Mouse (Mus musculus) MEL (cell line): Measurements from ENCODE around the gene Gm10964. TPM values are rescaled to one million over a fixed set of nuclear protein-coding genes. Genes with fewer than 3 reads are reported as not detected.

Experiments
- DNase-seq: peaks from one replicate; pipeline ENCODE4 v3.0.0; 2011; ENCODE audit warnings: low read depth, low spot score
- H3K27ac ChIP-seq: 2 replicates; pipeline ENCODE4 v1.5.1; 2012; ENCODE audit warnings: low read depth, mild to moderate bottlenecking, control low read depth, low read length, moderate library complexity; ENCODE audit not compliant: control insufficient read depth
- H3K27me3 ChIP-seq, 2 experiments: fragments of 150-350 bp in 1 of 2; sonication (generic) in 1 of 2; 2 replicates each; pipeline ENCODE4 v1.6.1; 2012; ENCODE audit warnings: low read length in 2 of 2, mild to moderate bottlenecking in 2 of 2, improper control_type of control experiment in 1 of 2, moderate library complexity in 1 of 2; ENCODE audit not compliant: insufficient read depth in 2 of 2, control insufficient read depth in 1 of 2
- H3K36me3 ChIP-seq, 2 experiments: 2 replicates each; pipeline ENCODE4 v1.6.1; 2012 to 2014; ENCODE audit warnings: low read length in 2 of 2, improper control_type of control experiment in 1 of 2, inconsistent platforms in 1 of 2, mild to moderate bottlenecking in 1 of 2; ENCODE audit not compliant: insufficient read depth in 2 of 2, control insufficient read depth in 1 of 2
- H3K4me1 ChIP-seq, 2 experiments: fragments of 150-350 bp in 1 of 2; sonication (generic) in 1 of 2; 2 replicates each; pipeline ENCODE4 v1.6.1; 2012; ENCODE audit warnings: low read length in 2 of 2, improper control_type of control experiment in 1 of 2, mild to moderate bottlenecking in 1 of 2; ENCODE audit not compliant: insufficient read depth in 2 of 2, control insufficient read depth in 1 of 2
- H3K4me3 ChIP-seq, 2 experiments: fragments of 150-350 bp in 1 of 2; sonication (generic) in 1 of 2; 2 replicates each; pipeline ENCODE4 v1.5.1; 2012; ENCODE audit warnings: low read depth in 2 of 2, low read length in 2 of 2, mild to moderate bottlenecking in 2 of 2, moderate library complexity in 2 of 2, control low read depth in 1 of 2, improper control_type of control experiment in 1 of 2; ENCODE audit not compliant: control insufficient read depth in 1 of 2, insufficient read depth in 1 of 2
- H3K79me2 ChIP-seq: 2 replicates; pipeline ENCODE4 v1.6.1; 2012; ENCODE audit warnings: mild to moderate bottlenecking, low read length, moderate library complexity; ENCODE audit not compliant: control insufficient read depth, poor library complexity, insufficient read depth
- H3K9ac ChIP-seq: 2 replicates; pipeline ENCODE4 v1.6.1; 2012; ENCODE audit warnings: low read depth, mild to moderate bottlenecking, control low read depth, low read length, moderate library complexity; ENCODE audit not compliant: control insufficient read depth, poor library complexity, severe bottlenecking
- H3K9me3 ChIP-seq: fragments of 150-350 bp; sonication (generic); replicated peaks from 2 replicates; pipeline ENCODE4 v1.6.1; 2012; ENCODE audit warnings: mild to moderate bottlenecking, low read length, improper control_type of control experiment, moderate library complexity; ENCODE audit not compliant: insufficient read depth
- BHLHE40 ChIP-seq: IDR thresholded peaks from 2 replicates; pipeline ENCODE4 v1.6.1; 2012; ENCODE audit warnings: low read depth, mild to moderate bottlenecking, inconsistent platforms, low read length, improper control_type of control experiment, borderline replicate concordance
- CHD1 ChIP-seq: IDR thresholded peaks from 2 replicates; pipeline ENCODE4 v1.6.1; 2012; ENCODE audit warnings: low read depth, mild to moderate bottlenecking, inconsistent platforms, low read length, improper control_type of control experiment
- CTCF ChIP-seq, 3 experiments: IDR thresholded peaks in 2 of 3; conservative IDR thresholded peaks in 1 of 3; 2 replicates each; pipeline ENCODE4 v1.5.1; 2011 to 2012; ENCODE audit warnings: low read length in 3 of 3, low read depth in 2 of 3, mild to moderate bottlenecking in 2 of 3, improper control_type of control experiment in 1 of 3, inconsistent platforms in 1 of 3, mixed read lengths in 1 of 3, moderate library complexity in 1 of 3; ENCODE audit not compliant: control insufficient read depth in 1 of 3, insufficient read depth in 1 of 3, poor library complexity in 1 of 3, severe bottlenecking in 1 of 3
- ELF1 ChIP-seq: IDR thresholded peaks from 2 replicates; pipeline ENCODE4 v1.6.1; 2014; ENCODE audit warnings: low read depth, mild to moderate bottlenecking, inconsistent platforms, low read length, improper control_type of control experiment, moderate library complexity
- HCFC1 ChIP-seq: IDR thresholded peaks from 2 replicates; pipeline ENCODE4 v1.6.1; 2012; ENCODE audit warnings: low read depth, mild to moderate bottlenecking, inconsistent platforms, low read length, improper control_type of control experiment, moderate library complexity
- KAT2A ChIP-seq: conservative IDR thresholded peaks from 2 replicates; pipeline ENCODE4 v1.6.1; 2012; ENCODE audit warnings: low read depth, low read length, improper control_type of control experiment, inconsistent platforms
- MAFK ChIP-seq: IDR thresholded peaks from 2 replicates; pipeline ENCODE4 v1.6.1; 2011; ENCODE audit warnings: low read depth, mild to moderate bottlenecking, low read length, improper control_type of control experiment, borderline replicate concordance
- MAX ChIP-seq: IDR thresholded peaks from 2 replicates; pipeline ENCODE4 v1.6.1; 2011; ENCODE audit warnings: low read length, improper control_type of control experiment
- MYC ChIP-seq: IDR thresholded peaks from 2 replicates; pipeline ENCODE4 v1.6.1; 2011; ENCODE audit warnings: low read depth, mild to moderate bottlenecking, low read length, improper control_type of control experiment, moderate library complexity
- POLR2AphosphoS2 ChIP-seq: IDR thresholded peaks from 2 replicates; pipeline ENCODE4 v1.6.1; 2011; ENCODE audit warnings: low read length, improper control_type of control experiment
- POLR2AphosphoS5 ChIP-seq: IDR thresholded peaks from 2 replicates; pipeline ENCODE4 v1.6.1; 2012; ENCODE audit warnings: low read depth, borderline replicate concordance, mild to moderate bottlenecking, inconsistent platforms, low read length, moderate library complexity, mixed read lengths
- SMC3 ChIP-seq: IDR thresholded peaks from 2 replicates; pipeline ENCODE4 v1.6.1; 2011; ENCODE audit warnings: low read depth, low read length, improper control_type of control experiment
- TAL1 ChIP-seq: IDR thresholded peaks from 2 replicates; pipeline ENCODE4 v1.6.1; 2012; ENCODE audit warnings: mild to moderate bottlenecking, inconsistent platforms, low read length, moderate library complexity, mixed read lengths
- TBP ChIP-seq: IDR thresholded peaks from 2 replicates; pipeline ENCODE4 v1.8.0; 2011; ENCODE audit warnings: low read depth, low read length, improper control_type of control experiment
- UBTF ChIP-seq: IDR thresholded peaks from 2 replicates; pipeline ENCODE4 v1.6.1; 2012; ENCODE audit warnings: low read depth, mild to moderate bottlenecking, inconsistent platforms, low read length, improper control_type of control experiment, moderate library complexity, borderline replicate concordance; ENCODE audit not compliant: insufficient read depth
- USF1 ChIP-seq: IDR thresholded peaks from 2 replicates; pipeline ENCODE4 v1.6.1; 2014; ENCODE audit warnings: low read depth, mild to moderate bottlenecking, inconsistent platforms, low read length, improper control_type of control experiment, moderate library complexity
- USF2 ChIP-seq, 2 experiments: IDR thresholded peaks; 2 replicates each; pipeline ENCODE4 v1.6.1; 2011 to 2012; ENCODE audit warnings: improper control_type of control experiment in 2 of 2, low read length in 2 of 2, borderline replicate concordance in 1 of 2, inconsistent platforms in 1 of 2, low read depth in 1 of 2, mild to moderate bottlenecking in 1 of 2; ENCODE audit not compliant: insufficient read depth in 1 of 2
- ZC3H11A ChIP-seq: IDR thresholded peaks from 2 replicates; pipeline ENCODE4 v1.6.1; 2012; ENCODE audit warnings: low read depth, mild to moderate bottlenecking, inconsistent platforms, low read length, improper control_type of control experiment
- ZMIZ1 ChIP-seq: IDR thresholded peaks from 2 replicates; pipeline ENCODE4 v1.6.1; 2012; ENCODE audit warnings: low read depth, mild to moderate bottlenecking, inconsistent platforms, low read length, improper control_type of control experiment, moderate library complexity
- ZNF384 ChIP-seq: IDR thresholded peaks from 2 replicates; pipeline ENCODE4 v1.6.1; 2012; ENCODE audit warnings: low read depth, mild to moderate bottlenecking, inconsistent platforms, low read length, improper control_type of control experiment
- polyA plus RNA-seq, 2 experiments: library from polyadenylated mRNA; stranded (reverse) in 1 of 2; unstranded in 1 of 2; fragments of >175 nt in 1 of 2; fragments of >200 nt in 1 of 2; gene quantifications; 2 replicates each; pipeline versions ENCODE4 v1.2.1 to v1.2.4; 2012; ENCODE audit warnings: low replicate concordance in 2 of 2, low read depth in 1 of 2; ENCODE audit not compliant: insufficient read length in 2 of 2, insufficient read depth in 1 of 2, missing spikeins in 1 of 2
- total RNA-seq: library from RNA; depleted of rRNA; stranded (reverse); fragments of 300-350 nt; gene quantifications from 2 replicates; pipeline ENCODE4 v1.2.3, GENCODE M21; 2012

Gene Gm10964
- total and polyA plus RNA-seq, 3 experiments = not detected

- Histone ChIP-seq H3K9me3 (no peaks in the 10 kb centered on the region), H3K36me3 (no peaks in the 10 kb centered on the region), H3K4me1 (no peaks in the 10 kb centered on the region), H3K9ac (no peak overlapping the region), H3K79me2 (no peaks in the 10 kb centered on the region), H3K27me3 (peaks cover 0 to 3% of the 10 kb centered on the region in 2 experiments; a peak in 3 of 4 replicates), H3K27ac (no peak overlapping the region), H3K4me3 (no peak overlapping the region)
- DNase-seq = no peak
- TF ChIP-seq USF1 (no peak), TBP (no peak), SMC3 (no peak), TAL1 (no peak), BHLHE40 (no peak), ZNF384 (no peak), ELF1 (no peak), POLR2AphosphoS5 (no peak), KAT2A (no peak), HCFC1 (no peak), MAFK (no peak)
Observed at GRCm38 (mm10) chr3:103709470-103710040, 29.6 kb upstream of the Gm10964 start.

- no peak overlapping the region for H3K27ac ChIP-seq
- H3K36me3 ChIP-seq = no peaks in the 10 kb centered on the region
- no peaks in the 10 kb centered on the region; a peak in 1 of 4 replicates for H3K27me3 ChIP-seq
- H3K4me3 ChIP-seq = no peak overlapping the region
- H3K4me1 ChIP-seq = no peaks in the 10 kb centered on the region
- no peak overlapping the region for H3K9ac ChIP-seq
- DNase-seq = peak; percentile 27
- TF ChIP-seq MYC (no peak), CTCF (IDR thresholded peaks at IDR 0.05 in 2 of 3, conservative IDR thresholded peaks at IDR 0.05 in 1 of 3; ENCODE audit: control insufficient read depth in 1 of 3, insufficient read depth in 1 of 3, low read depth in 2 of 3, low read length in 3 of 3, poor library complexity in 1 of 3, severe bottlenecking in 1 of 3) (no peak), MAX (no peak), ELF1 (no peak), POLR2AphosphoS2 (no peak), MAFK (no peak), UBTF (no peak), ZC3H11A (no peak), HCFC1 (no peak), ZMIZ1 (no peak), TAL1 (no peak), CHD1 (no peak), USF2 (IDR thresholded peaks at IDR 0.05; ENCODE audit: borderline replicate concordance in 1 of 2, insufficient read depth in 1 of 2, low read depth in 1 of 2, low read length in 2 of 2) (no peak)
- TF ChIP-seq, all 39 proteins: peak for 0
- Histone ChIP-seq H3K79me2 (no peaks in the 10 kb centered on the region), H3K9me3 (no peaks in the 10 kb centered on the region)
Observed at GRCm38 (mm10) chr3:103712196-103712595, 27.0 kb upstream of the Gm10964 start.
